Mouse (Mus musculus) bone marrow macrophage, adult 2 months (primary cell): Measurements from ENCODE around the gene Spaca7.

ENCODE experiments used
- CTCF ChIP-seq: IDR thresholded peaks from 2 replicates; pipeline ENCODE4 v1.5.1; 2012; ENCODE audit warnings: low read depth, mild to moderate bottlenecking, low read length, moderate library complexity
- POLR2A ChIP-seq: IDR thresholded peaks from 2 replicates; pipeline ENCODE4 v1.6.1; 2012; ENCODE audit warnings: mild to moderate bottlenecking, low read depth, low read length, borderline replicate concordance

DNA sequence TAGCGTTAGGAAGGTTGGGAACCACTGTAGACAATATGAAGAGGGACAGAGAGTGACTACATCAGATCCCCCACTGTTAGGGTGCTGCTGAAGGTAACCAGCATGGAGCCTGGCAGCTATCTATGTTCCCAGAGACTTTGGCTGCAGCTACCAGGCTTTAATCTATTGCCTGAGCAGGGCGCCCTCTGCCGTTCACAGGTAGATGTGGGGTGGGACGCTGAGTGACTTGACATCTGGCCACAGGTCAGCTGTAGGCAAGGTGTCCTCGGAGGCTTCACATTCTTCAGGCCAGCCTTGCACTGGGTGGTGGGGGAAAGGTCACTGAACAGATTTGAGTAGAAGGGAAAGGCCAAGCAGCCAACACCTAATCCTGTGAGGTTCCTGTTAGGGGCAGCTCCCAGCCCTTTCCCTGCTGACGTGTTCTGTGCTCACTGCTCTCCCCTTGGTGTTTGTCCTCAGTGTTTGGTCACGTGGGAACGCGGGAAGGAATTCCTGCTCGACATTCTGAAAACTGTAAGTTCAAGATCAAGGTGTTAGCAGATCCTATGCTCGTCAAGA lies 11.3 kb upstream of the Spaca7 start:
- TF ChIP-seq POLR2A = no peak
- TF ChIP-seq CTCF = peak; percentile 87
